Mouse (Mus musculus): Measurements from ENCODE around the gene Glb1l2. TPM values are rescaled to one million over a fixed set of nuclear protein-coding genes. Genes with fewer than 3 reads are reported as not detected.

Glb1l2 gene
- polyA plus RNA-seq (2012; rRNA removed; ENCODE audit: low replicate concordance), result 78.5 and 344 TPM in 2 replicates

DNA sequence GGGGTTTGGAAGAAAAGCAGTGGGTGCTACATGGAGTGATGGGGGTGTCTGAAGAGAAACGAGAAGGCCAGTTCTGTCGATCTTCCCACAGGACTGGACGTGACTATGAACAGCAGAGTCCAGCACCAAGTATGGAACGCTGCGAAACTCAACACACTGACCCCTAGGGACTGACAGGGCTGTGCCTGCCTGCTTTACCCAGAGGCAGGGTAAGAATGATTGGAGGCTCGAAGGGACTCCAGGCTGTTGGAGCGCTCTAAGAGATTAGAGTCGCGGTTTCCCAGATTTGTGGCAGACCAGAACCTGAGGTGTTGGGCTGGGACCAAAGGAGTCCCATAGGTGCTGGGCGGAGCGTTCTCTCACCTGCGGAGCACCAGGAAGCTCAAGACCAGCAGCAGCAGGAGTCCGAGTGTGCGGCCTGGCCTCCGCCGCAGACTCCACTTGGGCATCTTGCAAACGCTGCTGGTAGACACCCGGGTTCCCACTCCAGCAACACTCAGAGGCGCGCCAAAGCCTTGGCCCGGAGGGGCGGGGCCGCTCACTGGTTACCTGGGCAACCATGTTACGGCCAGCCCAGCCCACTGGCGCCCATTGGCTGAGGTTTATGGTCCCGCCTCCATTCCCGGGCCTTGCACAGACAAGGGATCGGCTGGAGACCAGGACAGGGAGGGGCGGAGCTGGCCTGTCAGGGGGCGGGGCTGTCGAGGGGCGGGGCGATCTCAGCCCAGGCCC, at the start of gene Glb1l2:
TSS of gene Glb1l2 (minus strand) at position 534 of the 732 bp plus-strand sequence.

GRCm38 (mm10) chr9:26733206-26733891, 72.9 kb downstream of the Glb1l2 start, which contains the start of gene B3gat1:
Gene B3gat1 (plus strand): TSS chr9:26733728.

Other genes starting within 250 kb of the Glb1l2 start
- gene B3gat1, start 72.7 kb downstream of the Glb1l2 start, polyA plus RNA-seq (2012; rRNA removed; ENCODE audit: low replicate concordance), result 0.90 TPM in 1 of 2 replicates, not detected in the other
- gene Glb1l3, start 54.4 kb upstream of the Glb1l2 start, polyA plus RNA-seq (2012; rRNA removed; ENCODE audit: low replicate concordance), result 0.14 and 0.32 TPM in 2 replicates
- gene Gm1110, start 116.6 kb upstream of the Glb1l2 start, polyA plus RNA-seq (2012; rRNA removed; ENCODE audit: low replicate concordance), result 0.13 and 0.23 TPM in 2 replicates
- 39.1 and 54.3 TPM in 2 replicates for gene Acad8, start 193.1 kb upstream of the Glb1l2 start, polyA plus RNA-seq (2012; rRNA removed; ENCODE audit: low replicate concordance)
- 14.5 and 23.3 TPM in 2 replicates for gene Thyn1, start 193.2 kb upstream of the Glb1l2 start, polyA plus RNA-seq (2012; rRNA removed; ENCODE audit: low replicate concordance)
- gene Vps26b, start 223.6 kb upstream of the Glb1l2 start, polyA plus RNA-seq (2012; rRNA removed; ENCODE audit: low replicate concordance), result 32.1 and 53.3 TPM in 2 replicates
- gene Ncapd3, start 223.7 kb upstream of the Glb1l2 start, polyA plus RNA-seq (2012; rRNA removed; ENCODE audit: low replicate concordance), result 14.7 and 17.9 TPM in 2 replicates